Mouse (Mus musculus) hindbrain, embryonic 11.5 days (tissue): ENCODE measurements around the gene Gpx2. TPM values are rescaled to one million over a fixed set of nuclear protein-coding genes. Genes with fewer than 3 reads are reported as not detected.

ENCODE experiments used
- ATAC-seq: fragments of 200-750 bp; cut with Nextera tagmentation; 2 replicates; pipeline ENCODE4 v1.8.0; 2017; ENCODE audit warnings: mild to moderate bottlenecking, moderate TSS enrichment, moderate library complexity; ENCODE audit not compliant: low FRiP score
- DNase-seq: peaks from one replicate; pipeline ENCODE4 v3.0.0-alpha.2; 2015; ENCODE audit warnings: low spot score
- H3K27ac ChIP-seq: fragments of 300-500 bp; sonication (generic); 2 replicates; pipeline ENCODE4 v1.5.1; 2014; ENCODE audit warnings: mild to moderate bottlenecking, low read depth, low read length
- H3K27me3 ChIP-seq: fragments of 300-500 bp; sonication (generic); 2 replicates; pipeline ENCODE4 v1.6.1; 2014; ENCODE audit warnings: mild to moderate bottlenecking, low read length, moderate library complexity, mixed read lengths; ENCODE audit not compliant: control insufficient read depth, insufficient read depth
- H3K36me3 ChIP-seq: fragments of 300-500 bp; sonication (generic); 2 replicates; pipeline ENCODE4 v1.6.1; 2014; ENCODE audit warnings: mild to moderate bottlenecking, low read length, moderate library complexity, mixed read lengths; ENCODE audit not compliant: control insufficient read depth, insufficient read depth
- H3K4me1 ChIP-seq: fragments of 300-500 bp; sonication (generic); replicated peaks from 2 replicates; pipeline ENCODE4 v1.6.1; 2014; ENCODE audit warnings: low read length, mixed read lengths; ENCODE audit not compliant: control insufficient read depth, insufficient read depth
- H3K4me2 ChIP-seq: fragments of 300-500 bp; sonication (generic); replicated peaks from 2 replicates; pipeline ENCODE4 v1.6.1; 2014; ENCODE audit warnings: mild to moderate bottlenecking, low read depth, low read length
- H3K4me3 ChIP-seq: fragments of 300-500 bp; sonication (generic); 2 replicates; pipeline ENCODE4 v1.5.1; 2014; ENCODE audit warnings: low read depth, low read length
- H3K9ac ChIP-seq: fragments of 300-500 bp; sonication (generic); 2 replicates; pipeline ENCODE4 v1.6.1; 2014; ENCODE audit warnings: low read depth, low read length
- H3K9me3 ChIP-seq: fragments of 300-500 bp; sonication (generic); 2 replicates; pipeline ENCODE4 v1.6.1; 2016; ENCODE audit warnings: low read length; ENCODE audit not compliant: control insufficient read depth
- WGBS: fragments of 180-500 bp; shearing (Covaris S2); extraction: QIAGEN DNeasy Blood & Tissue Kit; methylation state at CpG from one replicate; pipeline ENCODE4 v1.1.7; 2014; 5-methylcytosine and 5-hydroxymethylcytosine counted together
- polyA plus RNA-seq: library from polyadenylated mRNA; unstranded; fragments of >200 nt; fragmentation: Nextera tagmentation; extraction: Ambion mirVana; gene quantifications from 2 replicates; pipeline ENCODE4 v1.2.1, GENCODE M21; 2014

Gene Gpx2
- polyA plus RNA-seq, 1 experiment from 2014 or later, result not detected

DNA sequence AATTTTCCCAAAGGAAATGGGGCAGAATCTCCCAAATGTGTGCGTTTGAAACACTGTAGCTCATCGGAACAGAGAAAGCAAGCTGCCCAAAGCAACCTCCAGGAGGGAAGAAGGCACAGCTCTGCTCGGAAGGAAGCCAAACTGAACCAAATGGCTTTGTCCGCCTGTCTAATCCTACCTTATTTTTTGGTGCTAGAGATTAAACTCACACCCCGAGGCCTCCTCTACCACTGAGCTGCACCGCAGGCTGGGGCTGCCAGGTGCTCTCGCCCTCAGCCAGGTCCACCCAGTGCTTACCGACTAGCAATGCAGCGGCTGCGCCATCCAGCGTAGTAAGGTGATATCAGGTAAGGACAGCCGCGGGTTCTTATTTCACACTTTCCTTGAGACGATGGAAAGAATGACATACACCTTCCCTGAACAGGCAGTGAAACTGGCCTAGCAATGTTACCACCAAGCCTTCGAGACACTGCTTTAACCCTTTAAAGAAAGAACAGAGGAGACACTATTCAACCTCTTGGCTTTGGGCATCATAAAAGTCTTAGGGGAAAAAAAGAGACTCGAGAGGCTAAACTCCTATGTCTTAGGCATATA, 44.4 kb downstream of the Gpx2 start:
- H3K9me3 ChIP-seq, result no peaks in the 10 kb centered on the region
- H3K4me3 ChIP-seq, result no peak overlapping the region
- no peaks in the 10 kb centered on the region for H3K27me3 ChIP-seq
- DNase-seq, result no peak
- ATAC-seq, result no peak
- no peaks in the 10 kb centered on the region for H3K36me3 ChIP-seq
- H3K4me2 ChIP-seq, result no peak overlapping the region
- H3K4me1 ChIP-seq, result no peaks in the 10 kb centered on the region
- H3K9ac ChIP-seq, result no peak overlapping the region
- H3K27ac ChIP-seq, result no peak overlapping the region
- 84% methylated on average over 16 of the region's 16 CpGs for WGBS

Other genes with a start within 250 kb of the Gpx2 start
- gene Sptb, start 85.0 kb downstream of the Gpx2 start, polyA plus RNA-seq, result 3.6 and 3.9 TPM in 2 replicates
- gene Churc1, start 30.0 kb downstream of the Gpx2 start, polyA plus RNA-seq, result 99.5 and 106 TPM in 2 replicates
- gene Fntb, start 30.0 kb downstream of the Gpx2 start, polyA plus RNA-seq, result 42.5 and 43.5 TPM in 2 replicates
- gene Rab15, start 27.4 kb upstream of the Gpx2 start, polyA plus RNA-seq, result 11.3 and 14.6 TPM in 2 replicates
- gene Max, start 166.6 kb upstream of the Gpx2 start, polyA plus RNA-seq, result 36.9 and 48.4 TPM in 2 replicates